Mouse (Mus musculus) ovary, postnatal 14 days (tissue): ENCODE results near the gene Krtap4-7.
"Not testable (repeated sequence)": the region's sequence is repeated elsewhere in the genome, so short reads cannot be mapped to it uniquely, and the experiment has no call there.

Source experiments
- DNase-seq: peaks from one replicate; pipeline ENCODE4 v3.0.0; 2022; ENCODE audit warnings: low spot score

Gene Krtap4-7

DNA sequence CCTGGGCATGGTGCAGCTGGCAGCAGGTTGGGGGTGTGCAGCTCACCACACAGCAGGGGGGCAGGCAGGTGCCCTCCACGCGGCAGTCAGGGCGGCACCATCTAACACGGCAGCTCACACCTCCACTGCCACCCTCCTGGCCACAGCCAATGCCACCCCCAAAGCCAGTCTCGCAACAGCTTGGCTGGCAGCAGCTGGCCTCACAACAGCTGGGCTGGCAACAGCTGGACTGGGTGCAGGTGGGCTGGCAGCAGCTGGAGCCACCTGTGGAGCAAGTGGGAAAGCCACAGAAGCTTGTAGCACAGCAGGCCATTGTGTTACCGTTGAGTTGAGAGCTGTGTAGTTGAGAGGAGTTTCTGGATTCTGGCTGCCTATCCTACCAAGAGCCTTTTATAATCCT is 46.1 kb downstream of the Krtap4-7 start, which contains the start of gene Krtap9-3:
Gene Krtap9-3 (minus strand): TSS at position 364 of the 400 bp plus-strand sequence.
- DNase-seq: not testable (repeated sequence)
